Comparison of ENCODE assay signal across 25 mouse cellular contexts in genomic region chr10:97409909-97410308, GRCm38 (mm10).
DNase-seq lines count a peak whose midpoint lies in the region; ATAC-seq and TF ChIP-seq lines count a peak whose summit lies in the region.
"Had no signal": no experiment of that assay in that cellular context is flagged by ENCODE, and none has a peak within 500 bp of the region (broad histone marks: within the 10 kb centered on the region; RNA-seq: fewer than 3 reads in every experiment).

No protein-coding gene starts in this region.

- ATAC-seq in intestine, embryonic 14.5 days (replicated peaks; ENCODE audit: low FRiP score, low TSS enrichment, low read depth): no peak
- ATAC-seq in intestine, postnatal 0 days: no peak
- no peak for ATAC-seq in lung, embryonic 14.5 days (ENCODE audit: insufficient read depth)
- no peak for ATAC-seq in stomach, embryonic 16.5 days (ENCODE audit: insufficient read depth, low FRiP score)
- ATAC-seq: forebrain, embryonic 14.5 days had no signal

- no peaks in the 10 kb centered on the region for H3K36me3 ChIP-seq in intestine, embryonic 14.5 days (ENCODE audit: control insufficient read depth, insufficient read depth, low read length)
- no peaks in the 10 kb centered on the region for H3K36me3 ChIP-seq in intestine, postnatal 0 days (ENCODE audit: control insufficient read depth, insufficient read depth)
- H3K36me3 ChIP-seq in lung, embryonic 14.5 days (ENCODE audit: insufficient read depth): no peaks in the 10 kb centered on the region
- H3K36me3 ChIP-seq in stomach, embryonic 16.5 days (ENCODE audit: control insufficient read depth, insufficient read depth, low read length): no peaks in the 10 kb centered on the region
- H3K36me3 ChIP-seq: embryonic facial prominence, embryonic 13.5 days; G1E; heart, embryonic 13.5 days; limb, embryonic 12.5 days; liver, embryonic 15.5 days; lung, embryonic 15.5 days; midbrain, embryonic 12.5 days; neural tube, embryonic 12.5 days had no signal

- H3K4me3 ChIP-seq in intestine, embryonic 14.5 days (ENCODE audit: low read depth, low read length): no peak overlapping the region
- no peak overlapping the region for H3K4me3 ChIP-seq in intestine, postnatal 0 days (ENCODE audit: low read depth, low read length)
- no peak overlapping the region for H3K4me3 ChIP-seq in lung, embryonic 14.5 days (ENCODE audit: low read depth, low read length)
- no peak overlapping the region for H3K4me3 ChIP-seq in stomach, embryonic 16.5 days (replicated peaks; ENCODE audit: low read length)
- H3K4me3 ChIP-seq: embryonic facial prominence, embryonic 13.5 days; heart, embryonic 13.5 days; limb, embryonic 12.5 days; liver, embryonic 15.5 days; lung, embryonic 15.5 days; megakaryocyte, embryonic 14.5 days; midbrain, embryonic 12.5 days; myocyte; neural tube, embryonic 12.5 days had no signal

- no peak overlapping the region for H3K4me2 ChIP-seq in intestine, embryonic 14.5 days (ENCODE audit: low read length)
- no peak overlapping the region for H3K4me2 ChIP-seq in intestine, postnatal 0 days (replicated peaks; ENCODE audit: low read depth)
- no peak overlapping the region for H3K4me2 ChIP-seq in lung, embryonic 14.5 days
- H3K4me2 ChIP-seq in stomach, embryonic 16.5 days (ENCODE audit: low read depth, low read length): no peak overlapping the region
- H3K4me2 ChIP-seq: embryonic facial prominence, embryonic 13.5 days; heart, embryonic 13.5 days; hindbrain, embryonic 14.5 days; limb, embryonic 12.5 days; liver, embryonic 15.5 days; lung, embryonic 15.5 days; midbrain, embryonic 12.5 days; neural tube, embryonic 12.5 days had no signal

- H3K27me3 ChIP-seq in intestine, embryonic 14.5 days (replicated peaks; ENCODE audit: control insufficient read depth, insufficient read depth, low read length): no peaks in the 10 kb centered on the region
- H3K27me3 ChIP-seq in intestine, postnatal 0 days (replicated peaks; ENCODE audit: control insufficient read depth, insufficient read depth, low read length): no peaks in the 10 kb centered on the region
- no peaks in the 10 kb centered on the region for H3K27me3 ChIP-seq in lung, embryonic 14.5 days (ENCODE audit: insufficient read depth, low read length)
- H3K27me3 ChIP-seq in stomach, embryonic 16.5 days (ENCODE audit: control insufficient read depth, insufficient read depth, low read length): no peaks in the 10 kb centered on the region
- H3K27me3 ChIP-seq: embryonic facial prominence, embryonic 13.5 days; heart, embryonic 13.5 days; limb, embryonic 12.5 days; liver, embryonic 15.5 days; lung, embryonic 15.5 days; megakaryocyte, embryonic 14.5 days; midbrain, embryonic 12.5 days; neural tube, embryonic 12.5 days had no signal

- DNase-seq in intestine, embryonic 14.5 days (ENCODE audit: low spot score): no peak
- DNase-seq in lung, embryonic 14.5 days: no peak
- DNase-seq in lung, postnatal 14 days: no peak
- DNase-seq in NIH3T3 (ENCODE audit: low read depth): peak; percentile 68
- no peak for DNase-seq in urinary bladder, postnatal 14 days (ENCODE audit: low spot score)
- DNase-seq: adrenal gland, postnatal 25 days; cerebellum, adult 11-12 months; cerebellum, adult 9-11 months; gastrocnemius, postnatal 36 days; right cerebral cortex, adult 18-20 months; thymus, postnatal 25 days had no signal

- peak overlapping the region; percentile 22 for H3K27ac ChIP-seq in intestine, embryonic 14.5 days (ENCODE audit: low read depth)
- no peak overlapping the region for H3K27ac ChIP-seq in intestine, postnatal 0 days (ENCODE audit: low read depth, low read length)
- 0 out of 2 replicates have a peak overlapping the region, but pooled peaks have one; percentile 2 for H3K27ac ChIP-seq in lung, embryonic 14.5 days (ENCODE audit: low read depth)
- H3K27ac ChIP-seq in stomach, embryonic 16.5 days (ENCODE audit: low read length): peak overlapping the region; percentile 48
- H3K27ac ChIP-seq: embryonic facial prominence, embryonic 13.5 days; heart, embryonic 13.5 days; hindbrain, embryonic 14.5 days; limb, embryonic 12.5 days; liver, embryonic 15.5 days; lung, embryonic 15.5 days; midbrain, embryonic 12.5 days; neural tube, embryonic 12.5 days had no signal

- no peak overlapping the region for H3K9ac ChIP-seq in intestine, embryonic 14.5 days (ENCODE audit: low read length)
- H3K9ac ChIP-seq in intestine, postnatal 0 days (ENCODE audit: low read depth, low read length): no peak overlapping the region
- no peak overlapping the region for H3K9ac ChIP-seq in lung, embryonic 14.5 days
- no peak overlapping the region for H3K9ac ChIP-seq in stomach, embryonic 16.5 days (ENCODE audit: low read length)
- H3K9ac ChIP-seq: embryonic facial prominence, embryonic 13.5 days; heart, embryonic 13.5 days; hindbrain, embryonic 14.5 days; limb, embryonic 12.5 days; liver, embryonic 15.5 days; lung, embryonic 15.5 days; midbrain, embryonic 12.5 days; neural tube, embryonic 12.5 days had no signal

- 61% methylated on average over 1 of the region's 1 CpGs for WGBS in intestine, embryonic 14.5 days
- WGBS in intestine, postnatal 0 days: 71% methylated on average over 1 of the region's 1 CpGs
- WGBS in lung, embryonic 14.5 days: 61% methylated on average over 1 of the region's 1 CpGs
- 43% methylated on average over 1 of the region's 1 CpGs for WGBS in stomach, embryonic 16.5 days

- H3K9me3 ChIP-seq in intestine, embryonic 14.5 days (ENCODE audit: control insufficient read depth, low read length): no peaks in the 10 kb centered on the region
- H3K9me3 ChIP-seq in intestine, postnatal 0 days (ENCODE audit: control insufficient read depth): no peaks in the 10 kb centered on the region
- H3K9me3 ChIP-seq in lung, embryonic 14.5 days (ENCODE audit: low read depth, low read length): no peaks in the 10 kb centered on the region
- no peaks in the 10 kb centered on the region for H3K9me3 ChIP-seq in stomach, embryonic 16.5 days (replicated peaks; ENCODE audit: control insufficient read depth, low read length)
- H3K9me3 ChIP-seq: embryonic facial prominence, embryonic 13.5 days; heart, embryonic 13.5 days; limb, embryonic 12.5 days; liver, embryonic 15.5 days; lung, embryonic 15.5 days; midbrain, embryonic 12.5 days; neural tube, embryonic 12.5 days had no signal

- H3K4me1 ChIP-seq in intestine, embryonic 14.5 days (replicated peaks; ENCODE audit: control insufficient read depth, insufficient read depth, low read length): 0 out of 2 replicates have a peak, but pooled peaks cover 3% of the 10 kb centered on the region
- no peaks in the 10 kb centered on the region for H3K4me1 ChIP-seq in intestine, postnatal 0 days (replicated peaks; ENCODE audit: control insufficient read depth, insufficient read depth, low read length)
- no peaks in the 10 kb centered on the region for H3K4me1 ChIP-seq in lung, embryonic 14.5 days (ENCODE audit: insufficient read depth)
- H3K4me1 ChIP-seq in stomach, embryonic 16.5 days (ENCODE audit: control insufficient read depth, insufficient read depth, low read length): no peaks in the 10 kb centered on the region
- H3K4me1 ChIP-seq: embryonic facial prominence, embryonic 13.5 days; limb, embryonic 12.5 days; liver, embryonic 15.5 days; lung, embryonic 15.5 days; megakaryocyte, embryonic 14.5 days; midbrain, embryonic 12.5 days; neural tube, embryonic 12.5 days had no signal

- TF ChIP-seq CTCF in intestine, postnatal 0 days (IDR thresholded peaks at IDR 0.05; ENCODE audit: low read depth): no peak
- TF ChIP-seq CTCF in lung, embryonic 14.5 days (IDR thresholded peaks at IDR 0.05; ENCODE audit: low read depth): no peak
